Mouse (Mus musculus): Measurements from ENCODE around the gene Matn1. TPM values are rescaled to one million over a fixed set of nuclear protein-coding genes. Genes with fewer than 3 reads are reported as not detected.

Matn1 gene
- polyA plus RNA-seq, 1 experiment from 2014 or later, result not detected

- H3K27me3 ChIP-seq (ENCODE audit: control insufficient read depth, insufficient read depth, low read length), result no peaks in the 10 kb centered on the region
- no peak overlapping the region for H3K4me2 ChIP-seq (ENCODE audit: low read depth)
- no peak overlapping the region for H3K9ac ChIP-seq (ENCODE audit: low read length)
- no peaks in the 10 kb centered on the region for H3K4me1 ChIP-seq (ENCODE audit: control insufficient read depth, insufficient read depth, low read length)
- no peak overlapping the region for H3K4me3 ChIP-seq (ENCODE audit: low read depth, low read length)
- WGBS, result 43% methylated on average over 17 of the region's 17 CpGs
- DNase-seq (ENCODE audit: low spot score) (no peak), ATAC-seq (ENCODE audit: insufficient read depth, low FRiP score, low TSS enrichment) (no peak)
- no peaks in the 10 kb centered on the region for H3K9me3 ChIP-seq (ENCODE audit: control insufficient read depth, low read length)
- H3K27ac ChIP-seq (ENCODE audit: low read depth, low read length), result no peak overlapping the region
- H3K36me3 ChIP-seq (ENCODE audit: control insufficient read depth, insufficient read depth, low read length), result no peaks in the 10 kb centered on the region
Observed at GRCm38 (mm10) chr4:130952531-130952930, 8.3 kb downstream of the Matn1 start.

GRCm38 (mm10) chr4:130957156-130957555 lies 13.0 kb downstream of the Matn1 start:
- no peak overlapping the region for H3K4me2 ChIP-seq (ENCODE audit: low read depth)
- DNase-seq (ENCODE audit: low spot score), result no peak
- 72% methylated on average over 10 of the region's 10 CpGs for WGBS
- no peak overlapping the region for H3K9ac ChIP-seq (ENCODE audit: low read length)
- no peaks in the 10 kb centered on the region for H3K27me3 ChIP-seq (ENCODE audit: control insufficient read depth, insufficient read depth, low read length)
- H3K4me3 ChIP-seq (ENCODE audit: low read depth, low read length), result no peak overlapping the region
- no peak overlapping the region for H3K27ac ChIP-seq (ENCODE audit: low read depth, low read length)
- ATAC-seq (ENCODE audit: insufficient read depth, low FRiP score, low TSS enrichment), result no peak
- no peaks in the 10 kb centered on the region for H3K4me1 ChIP-seq (ENCODE audit: control insufficient read depth, insufficient read depth, low read length)
- no peaks in the 10 kb centered on the region for H3K36me3 ChIP-seq (ENCODE audit: control insufficient read depth, insufficient read depth, low read length)
- H3K9me3 ChIP-seq (ENCODE audit: control insufficient read depth, low read length), result no peaks in the 10 kb centered on the region

GRCm38 (mm10) chr4:130958812-130959211 lies 14.6 kb downstream of the Matn1 start:
- 78% methylated on average over 5 of the region's 5 CpGs for WGBS
- Histone ChIP-seq H3K27me3 (ENCODE audit: control insufficient read depth, insufficient read depth, low read length) (no peaks in the 10 kb centered on the region), H3K9me3 (ENCODE audit: control insufficient read depth, low read length) (no peaks in the 10 kb centered on the region), H3K9ac (ENCODE audit: low read length) (no peak overlapping the region), H3K4me3 (ENCODE audit: low read depth, low read length) (no peak overlapping the region), H3K4me1 (ENCODE audit: control insufficient read depth, insufficient read depth, low read length) (no peaks in the 10 kb centered on the region), H3K27ac (ENCODE audit: low read depth, low read length) (no peak overlapping the region), H3K4me2 (ENCODE audit: low read depth) (no peak overlapping the region), H3K36me3 (ENCODE audit: control insufficient read depth, insufficient read depth, low read length) (no peaks in the 10 kb centered on the region)
- ATAC-seq (ENCODE audit: insufficient read depth, low FRiP score, low TSS enrichment) (no peak), DNase-seq (ENCODE audit: low spot score) (no peak)

- WGBS, result 68% methylated on average over 6 of the region's 6 CpGs
- H3K4me3 ChIP-seq (ENCODE audit: low read depth, low read length), result no peak overlapping the region
- DNase-seq (ENCODE audit: low spot score), result no peak
- ATAC-seq (ENCODE audit: insufficient read depth, low FRiP score, low TSS enrichment), result no peak
- H3K27me3 ChIP-seq (ENCODE audit: control insufficient read depth, insufficient read depth, low read length), result no peaks in the 10 kb centered on the region
- H3K27ac ChIP-seq (ENCODE audit: low read depth, low read length), result no peak overlapping the region
- no peaks in the 10 kb centered on the region for H3K9me3 ChIP-seq (ENCODE audit: control insufficient read depth, low read length)
- H3K4me2 ChIP-seq (ENCODE audit: low read depth), result no peak overlapping the region
- H3K9ac ChIP-seq (ENCODE audit: low read length), result no peak overlapping the region
- H3K4me1 ChIP-seq (ENCODE audit: control insufficient read depth, insufficient read depth, low read length), result no peaks in the 10 kb centered on the region
- H3K36me3 ChIP-seq (ENCODE audit: control insufficient read depth, insufficient read depth, low read length), result no peaks in the 10 kb centered on the region
Observed at GRCm38 (mm10) chr4:130959678-130960077, 15.5 kb downstream of the Matn1 start.

- no peak for ATAC-seq (ENCODE audit: insufficient read depth, low FRiP score, low TSS enrichment)
- peak; percentile 88 for DNase-seq (ENCODE audit: low spot score)
- 34% methylated on average over 9 of the region's 9 CpGs for WGBS
- no peak overlapping the region for H3K4me2 ChIP-seq (ENCODE audit: low read depth)
- no peaks in the 10 kb centered on the region for H3K9me3 ChIP-seq (ENCODE audit: control insufficient read depth, low read length)
- no peaks in the 10 kb centered on the region for H3K27me3 ChIP-seq (ENCODE audit: control insufficient read depth, insufficient read depth, low read length)
- H3K36me3 ChIP-seq (ENCODE audit: control insufficient read depth, insufficient read depth, low read length), result no peaks in the 10 kb centered on the region
- H3K4me3 ChIP-seq (ENCODE audit: low read depth, low read length), result no peak overlapping the region
- no peaks in the 10 kb centered on the region for H3K4me1 ChIP-seq (ENCODE audit: control insufficient read depth, insufficient read depth, low read length)
- no peak overlapping the region for H3K9ac ChIP-seq (ENCODE audit: low read length)
- no peak overlapping the region for H3K27ac ChIP-seq (ENCODE audit: low read depth, low read length)
Observed at GRCm38 (mm10) chr4:130960118-130960734, 16.0 kb downstream of the Matn1 start.

- ATAC-seq (ENCODE audit: insufficient read depth, low FRiP score, low TSS enrichment) (no peak), DNase-seq (ENCODE audit: low spot score) (no peak)
- Histone ChIP-seq H3K9me3 (ENCODE audit: control insufficient read depth, low read length) (no peaks in the 10 kb centered on the region), H3K27me3 (ENCODE audit: control insufficient read depth, insufficient read depth, low read length) (no peaks in the 10 kb centered on the region), H3K4me1 (ENCODE audit: control insufficient read depth, insufficient read depth, low read length) (no peaks in the 10 kb centered on the region), H3K36me3 (ENCODE audit: control insufficient read depth, insufficient read depth, low read length) (no peaks in the 10 kb centered on the region), H3K4me3 (ENCODE audit: low read depth, low read length) (no peak overlapping the region), H3K9ac (ENCODE audit: low read length) (no peak overlapping the region), H3K4me2 (ENCODE audit: low read depth) (no peak overlapping the region), H3K27ac (ENCODE audit: low read depth, low read length) (no peak overlapping the region)
- WGBS, result 93% methylated on average over 1 of the region's 1 CpGs
Observed at GRCm38 (mm10) chr4:130971278-130971677, 27.1 kb downstream of the Matn1 start.

- H3K4me2 ChIP-seq (ENCODE audit: low read depth), result no peak overlapping the region
- ATAC-seq (ENCODE audit: insufficient read depth, low FRiP score, low TSS enrichment) (no peak), DNase-seq (ENCODE audit: low spot score) (no peak)
- WGBS, result 83% methylated on average over 5 of the region's 5 CpGs
- H3K9ac ChIP-seq (ENCODE audit: low read length), result no peak overlapping the region
- H3K27ac ChIP-seq (ENCODE audit: low read depth, low read length), result no peak overlapping the region
- no peak overlapping the region for H3K4me3 ChIP-seq (ENCODE audit: low read depth, low read length)
- no peaks in the 10 kb centered on the region for H3K27me3 ChIP-seq (ENCODE audit: control insufficient read depth, insufficient read depth, low read length)
- H3K36me3 ChIP-seq (ENCODE audit: control insufficient read depth, insufficient read depth, low read length), result no peaks in the 10 kb centered on the region
- H3K4me1 ChIP-seq (ENCODE audit: control insufficient read depth, insufficient read depth, low read length), result no peaks in the 10 kb centered on the region
- H3K9me3 ChIP-seq (ENCODE audit: control insufficient read depth, low read length), result no peaks in the 10 kb centered on the region
Observed at GRCm38 (mm10) chr4:130972421-130972829, 28.2 kb downstream of the Matn1 start.

- no peak for DNase-seq (ENCODE audit: low spot score)
- Histone ChIP-seq H3K4me3 (ENCODE audit: low read depth, low read length) (no peak overlapping the region), H3K9me3 (ENCODE audit: control insufficient read depth, low read length) (no peaks in the 10 kb centered on the region), H3K9ac (ENCODE audit: low read length) (no peak overlapping the region), H3K4me2 (ENCODE audit: low read depth) (no peak overlapping the region), H3K27ac (ENCODE audit: low read depth, low read length) (no peak overlapping the region), H3K36me3 (ENCODE audit: control insufficient read depth, insufficient read depth, low read length) (no peaks in the 10 kb centered on the region), H3K4me1 (ENCODE audit: control insufficient read depth, insufficient read depth, low read length) (no peaks in the 10 kb centered on the region), H3K27me3 (ENCODE audit: control insufficient read depth, insufficient read depth, low read length) (no peaks in the 10 kb centered on the region)
- no peak for ATAC-seq (ENCODE audit: insufficient read depth, low FRiP score, low TSS enrichment)
- WGBS, result 74% methylated on average over 19 of the region's 19 CpGs
Observed at GRCm38 (mm10) chr4:130973332-130974263, 29.4 kb downstream of the Matn1 start.

- Histone ChIP-seq H3K9me3 (ENCODE audit: control insufficient read depth, low read length) (no peaks in the 10 kb centered on the region), H3K4me1 (ENCODE audit: control insufficient read depth, insufficient read depth, low read length) (no peaks in the 10 kb centered on the region), H3K36me3 (ENCODE audit: control insufficient read depth, insufficient read depth, low read length) (no peaks in the 10 kb centered on the region), H3K27me3 (ENCODE audit: control insufficient read depth, insufficient read depth, low read length) (no peaks in the 10 kb centered on the region), H3K4me3 (ENCODE audit: low read depth, low read length) (no peak overlapping the region), H3K4me2 (ENCODE audit: low read depth) (no peak overlapping the region), H3K27ac (ENCODE audit: low read depth, low read length) (no peak overlapping the region), H3K9ac (ENCODE audit: low read length) (no peak overlapping the region)
- 72% methylated on average over 3 of the region's 3 CpGs for WGBS
- no peak for DNase-seq (ENCODE audit: low spot score)
- ATAC-seq (ENCODE audit: insufficient read depth, low FRiP score, low TSS enrichment), result no peak
Observed at GRCm38 (mm10) chr4:130978981-130979380, 34.8 kb downstream of the Matn1 start.
